12 mouse cellular contexts compared by ENCODE assay signal in genomic region chr2:142163506-142164275, GRCm38 (mm10).
DNase-seq lines count a peak whose midpoint lies in the region; ATAC-seq lines count a peak whose summit lies in the region.
"Had no signal": no experiment of that assay in that cellular context is flagged by ENCODE, and none has a peak within 500 bp of the region (broad histone marks: within the 10 kb centered on the region; RNA-seq: fewer than 3 reads in every experiment).

No protein-coding gene starts in this region.

- peak overlapping the region; percentile 13; the same call in 1 of the 2 replicates for H3K4me3 ChIP-seq in forebrain, embryonic 16.5 days (replicated peaks; ENCODE audit: low read length)
- H3K4me3 ChIP-seq in midbrain, embryonic 15.5 days = no peak overlapping the region

- no peaks in the 10 kb centered on the region for H3K27me3 ChIP-seq in forebrain, embryonic 16.5 days (replicated peaks; ENCODE audit: control insufficient read depth, insufficient read depth, low read length)
- H3K27me3 ChIP-seq in midbrain, embryonic 15.5 days (replicated peaks) = no peaks in the 10 kb centered on the region

- H3K9me3 ChIP-seq in forebrain, embryonic 16.5 days (ENCODE audit: control insufficient read depth, low read length) = no peaks in the 10 kb centered on the region
- H3K9me3 ChIP-seq in midbrain, embryonic 15.5 days = no peaks in the 10 kb centered on the region

- 4% methylated on average over 10 of the region's 10 CpGs for WGBS in forebrain, embryonic 16.5 days
- WGBS in midbrain, embryonic 15.5 days = 5% methylated on average over 10 of the region's 10 CpGs

- peak overlapping the region; percentile 32; the same call in 1 of the 2 replicates for H3K9ac ChIP-seq in forebrain, embryonic 16.5 days (replicated peaks; ENCODE audit: low read depth, low read length)
- H3K9ac ChIP-seq in midbrain, embryonic 15.5 days = no peak overlapping the region
- H3K9ac ChIP-seq: liver, embryonic 14.5 days had no signal

- H3K4me1 ChIP-seq in forebrain, embryonic 16.5 days (replicated peaks; ENCODE audit: control insufficient read depth, insufficient read depth, low read length) = peaks cover 18% of the 10 kb centered on the region
- H3K4me1 ChIP-seq in midbrain, embryonic 15.5 days = peaks cover 19% of the 10 kb centered on the region; the same call in 1 of the 2 replicates

- peak overlapping the region; percentile 48 for H3K4me2 ChIP-seq in forebrain, embryonic 16.5 days (ENCODE audit: low read length)
- peak overlapping the region; percentile 37 for H3K4me2 ChIP-seq in midbrain, embryonic 15.5 days

- peak; percentile 9 for DNase-seq in embryo, embryonic 10 days (ENCODE audit: low spot score)
- no peak for DNase-seq in embryo, embryonic 9.5 days (ENCODE audit: extremely low spot score)
- DNase-seq in ZHBTc4 (ENCODE audit: low read depth, low spot score) = peak; percentile 52
- no peak for DNase-seq in layer of hippocampus, adult 9-11 months
- no peak for DNase-seq in kidney, adult 8-10 months
- DNase-seq: cerebellum, postnatal 25 days; heart, adult 11 months; layer of hippocampus, postnatal 36 days had no signal

- ATAC-seq in forebrain, embryonic 16.5 days = peak; percentile 96
- peak; percentile 95 for ATAC-seq in midbrain, embryonic 15.5 days (replicated peaks)
- ATAC-seq in frontal cortex, adult (ENCODE audit: low TSS enrichment) = no peak

- H3K27ac ChIP-seq in forebrain, embryonic 16.5 days (ENCODE audit: low read length) = peak overlapping the region; percentile 81
- peak overlapping the region; percentile 61 for H3K27ac ChIP-seq in midbrain, embryonic 15.5 days
- H3K27ac ChIP-seq: liver, embryonic 14.5 days had no signal

- no peaks in the 10 kb centered on the region for H3K36me3 ChIP-seq in forebrain, embryonic 16.5 days (ENCODE audit: control insufficient read depth, insufficient read depth)
- H3K36me3 ChIP-seq in midbrain, embryonic 15.5 days (replicated peaks) = no peaks in the 10 kb centered on the region

Comparison
In these comparisons a context has a peak if more than half of its experiments do, and no peak if none do; other contexts are left out.
1. DNase-seq: peak in embryo, embryonic 10 days (single experiment) and ZHBTc4 (single experiment); none in embryo, embryonic 9.5 days (single experiment), layer of hippocampus, adult 9-11 months (single experiment) and kidney, adult 8-10 months (0 of 2).